Mouse (Mus musculus) bone marrow macrophage, adult 2 months (primary cell): ENCODE results near the gene Ankrd39.

Experiments
- CTCF ChIP-seq: IDR thresholded peaks from 2 replicates; pipeline ENCODE4 v1.5.1; 2012; ENCODE audit warnings: low read depth, mild to moderate bottlenecking, low read length, moderate library complexity
- POLR2A ChIP-seq: IDR thresholded peaks from 2 replicates; pipeline ENCODE4 v1.6.1; 2012; ENCODE audit warnings: mild to moderate bottlenecking, low read depth, low read length, borderline replicate concordance

GRCm38 (mm10) chr1:36524058-36524457 is 23.2 kb downstream of the Ankrd39 start:
- TF ChIP-seq CTCF (no peak), POLR2A (no peak)
